Mouse (Mus musculus): Measurements from ENCODE around the gene Dapk2.

GRCm38 (mm10) chr9:66212088-66212487 lies 54.1 kb downstream of the Dapk2 start:
- TF ChIP-seq CTCF (IDR thresholded peaks at IDR 0.05) (no peak), POLR2A (IDR thresholded peaks at IDR 0.05; ENCODE audit: insufficient read depth, low read depth, low read length) (no peak)
